Mouse (Mus musculus) brain, adult 10 weeks (tissue): Measurements from ENCODE around the gene Olfr1373. TPM values are rescaled to one million over a fixed set of nuclear protein-coding genes. Genes with fewer than 3 reads are reported as not detected.

ENCODE experiments used
- polyA plus RNA-seq: library from polyadenylated mRNA; stranded (reverse); fragments of 350-450 nt; fragmentation: Illumina TruSeq; extraction: RNeasy Lipid Tissue Mini Kit (QIAGEN cat#74804); gene quantifications from one replicate; pipeline ENCODE4 v1.2.3, GENCODE M21; 2015; ENCODE audit warnings: low read depth, low replicate concordance

Gene Olfr1373
- not detected for polyA plus RNA-seq

GRCm38 (mm10) chr11:52145428-52145827, at the start of gene Olfr1373:
Olfr1373 (minus strand) TSS chr11:52145528.

GRCm38 (mm10) chr11:52098398-52098946, 46.9 kb downstream of the Olfr1373 start, which contains the start of gene Ppp2ca:
Ppp2ca (plus strand) TSS chr11:52098681.

Other genes starting within 250 kb of the Olfr1373 start
- gene Cdkn2aipnl, start 177.9 kb downstream of the Olfr1373 start, polyA plus RNA-seq: 63.4 TPM
- gene Ube2b, start 144.8 kb downstream of the Olfr1373 start, polyA plus RNA-seq: 335 TPM
- 14.7 TPM for gene Cdkl3, start 141.3 kb downstream of the Olfr1373 start, polyA plus RNA-seq
- 155 TPM for gene Ppp2ca, start 46.8 kb downstream of the Olfr1373 start, polyA plus RNA-seq
- gene Olfr1371, start 68.5 kb upstream of the Olfr1373 start, polyA plus RNA-seq: not detected
- gene Skp1a, start 86.5 kb upstream of the Olfr1373 start, polyA plus RNA-seq: 788 TPM
- gene Tcf7, start 137.5 kb upstream of the Olfr1373 start, polyA plus RNA-seq: 4.0 TPM
- gene Vdac1, start 215.3 kb upstream of the Olfr1373 start, polyA plus RNA-seq: 527 TPM